Mouse (Mus musculus) embryonic facial prominence, embryonic 11.5 days (tissue): ENCODE measurements around the gene Src. TPM values are rescaled to one million over a fixed set of nuclear protein-coding genes. Genes with fewer than 3 reads are reported as not detected.

Experiments used
- ATAC-seq: fragments of 200-750 bp; cut with Nextera tagmentation; replicated peaks from 2 replicates; pipeline ENCODE4 v1.8.0; 2017; ENCODE audit warnings: low read depth; ENCODE audit not compliant: insufficient number of reproducible peaks, low FRiP score, low TSS enrichment
- DNase-seq: peaks from one replicate; pipeline ENCODE4 v3.0.0-alpha.2; 2015; ENCODE audit warnings: low spot score
- H3K27ac ChIP-seq: fragments of 300-500 bp; sonication (generic); replicated peaks from 2 replicates; pipeline ENCODE4 v1.5.1; 2014; ENCODE audit warnings: mild to moderate bottlenecking, low read depth, low read length, control low read depth
- H3K27me3 ChIP-seq: fragments of 300-500 bp; sonication (generic); 2 replicates; pipeline ENCODE4 v1.6.1; 2014; ENCODE audit warnings: mild to moderate bottlenecking, low read length, moderate library complexity, mixed read lengths; ENCODE audit not compliant: control insufficient read depth, insufficient read depth
- H3K36me3 ChIP-seq: fragments of 300-500 bp; sonication (generic); replicated peaks from 2 replicates; pipeline ENCODE4 v1.6.1; 2014; ENCODE audit warnings: low read depth, mild to moderate bottlenecking, low read length, moderate library complexity, mixed read lengths; ENCODE audit not compliant: control insufficient read depth, insufficient read depth
- H3K4me1 ChIP-seq: fragments of 300-500 bp; sonication (generic); 2 replicates; pipeline ENCODE4 v1.6.1; 2014; ENCODE audit warnings: low read length, mixed read lengths; ENCODE audit not compliant: control insufficient read depth, insufficient read depth
- H3K4me2 ChIP-seq: fragments of 300-500 bp; sonication (generic); 2 replicates; pipeline ENCODE4 v1.6.1; 2014; ENCODE audit warnings: low read depth, mild to moderate bottlenecking, control low read depth, low read length, moderate library complexity
- H3K4me3 ChIP-seq: fragments of 300-500 bp; sonication (generic); 2 replicates; pipeline ENCODE4 v1.5.1; 2014; ENCODE audit warnings: low read depth, low read length, control low read depth
- H3K9ac ChIP-seq: fragments of 300-500 bp; sonication (generic); replicated peaks from 2 replicates; pipeline ENCODE4 v1.6.1; 2014; ENCODE audit warnings: mild to moderate bottlenecking, control low read depth, low read length
- H3K9me3 ChIP-seq: fragments of 300-500 bp; sonication (generic); replicated peaks from 2 replicates; pipeline ENCODE4 v1.6.1; 2016; ENCODE audit warnings: mild to moderate bottlenecking, low read length, inconsistent platforms, mixed read lengths; ENCODE audit not compliant: control insufficient read depth
- WGBS: fragments of 180-500 bp; shearing (Covaris S2); extraction: QIAGEN DNeasy Blood & Tissue Kit; methylation state at CpG from one replicate; pipeline ENCODE4 v1.1.7; 2014; 5-methylcytosine and 5-hydroxymethylcytosine counted together
- polyA plus RNA-seq: library from polyadenylated mRNA; unstranded; fragments of >200 nt; fragmentation: Nextera tagmentation; extraction: Ambion mirVana; gene quantifications from 2 replicates; pipeline ENCODE4 v1.2.1, GENCODE M21; 2014

Gene Src
- polyA plus RNA-seq, 1 experiment from 2014 or later: 13.9 TPM

GRCm38 (mm10) chr2:157510031-157510430 is 91.8 kb downstream of the Src start:
- Histone ChIP-seq H3K4me2 (no peak overlapping the region), H3K27me3 (no peaks in the 10 kb centered on the region), H3K9ac (no peak overlapping the region), H3K36me3 (no peaks in the 10 kb centered on the region), H3K4me3 (no peak overlapping the region), H3K4me1 (peaks cover 17% of the 10 kb centered on the region), H3K9me3 (no peaks in the 10 kb centered on the region), H3K27ac (no peak overlapping the region)
- WGBS: 79% methylated on average over 4 of the region's 4 CpGs
- no peak for ATAC-seq
- no peak for DNase-seq

- H3K9ac ChIP-seq: no peak overlapping the region
- H3K27ac ChIP-seq: peak overlapping the region; percentile 85; the same call in 1 of the 2 replicates
- H3K4me3 ChIP-seq: no peak overlapping the region
- no peaks in the 10 kb centered on the region for H3K36me3 ChIP-seq
- DNase-seq: no peak
- ATAC-seq: no peak
- peaks cover 19% of the 10 kb centered on the region for H3K4me1 ChIP-seq
- H3K4me2 ChIP-seq: no peak overlapping the region
- H3K9me3 ChIP-seq: no peaks in the 10 kb centered on the region
- H3K27me3 ChIP-seq: no peaks in the 10 kb centered on the region
- WGBS: 85% methylated on average over 9 of the region's 9 CpGs
Observed at GRCm38 (mm10) chr2:157512859-157513258, 94.6 kb downstream of the Src start.

DNA sequence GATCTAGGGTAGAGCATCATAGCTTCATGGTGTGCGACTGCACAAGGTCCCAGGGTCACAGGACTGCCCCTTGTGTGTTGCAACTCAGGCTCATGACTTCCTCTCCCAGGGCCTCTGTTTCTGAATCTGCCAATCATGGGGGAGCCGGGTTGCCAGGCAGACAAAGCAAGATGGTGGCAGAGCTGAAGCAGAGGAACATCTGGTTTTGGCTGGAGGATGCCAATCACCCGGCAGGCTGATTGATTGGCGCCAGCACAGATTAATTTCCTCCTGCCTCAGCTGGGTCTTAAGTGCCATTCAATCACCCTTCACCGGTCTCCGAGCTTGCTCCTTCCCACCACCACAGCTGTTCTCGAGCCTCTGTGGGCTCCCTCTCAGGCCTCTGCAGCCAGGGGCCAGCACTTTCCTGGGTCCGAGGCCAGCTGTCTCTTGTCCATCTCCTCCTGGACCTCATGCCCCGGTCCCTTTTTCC is 95.5 kb downstream of the Src start:
- Histone ChIP-seq H3K27me3 (no peaks in the 10 kb centered on the region), H3K9me3 (no peaks in the 10 kb centered on the region), H3K4me1 (peaks cover 19% of the 10 kb centered on the region), H3K36me3 (no peaks in the 10 kb centered on the region), H3K27ac (peak overlapping the region; percentile 85), H3K9ac (peak overlapping the region; percentile 26; the same call in 1 of the 2 replicates), H3K4me2 (no peak overlapping the region), H3K4me3 (no peak overlapping the region)
- ATAC-seq (peak; percentile 41), DNase-seq (peak; percentile 76)
- 8% methylated on average over 9 of the region's 9 CpGs for WGBS

DNA sequence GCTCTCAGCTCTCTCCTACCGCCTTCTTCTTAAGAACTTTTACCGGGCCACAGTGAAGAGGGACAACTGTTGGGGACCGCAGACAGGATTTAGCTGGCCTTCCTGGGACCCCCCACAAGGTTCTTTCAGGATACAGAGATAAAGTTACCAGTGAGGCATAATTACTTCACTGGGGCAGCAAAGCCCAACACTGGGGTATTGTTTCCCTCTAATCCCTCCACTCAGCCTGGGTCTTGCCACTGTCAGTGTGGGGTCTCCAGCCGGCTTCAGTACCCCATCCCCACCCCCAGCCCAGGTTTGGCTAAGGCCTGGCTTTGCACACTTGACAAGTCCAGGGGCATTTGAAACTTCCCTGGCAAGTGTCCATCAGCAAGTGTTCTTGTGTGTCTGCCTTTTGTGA is 96.1 kb downstream of the Src start:
- WGBS: 1% methylated on average over 4 of the region's 4 CpGs
- no peaks in the 10 kb centered on the region for H3K9me3 ChIP-seq
- no peaks in the 10 kb centered on the region for H3K27me3 ChIP-seq
- DNase-seq: peak; percentile 65
- ATAC-seq: peak; percentile 63
- H3K4me2 ChIP-seq: no peak overlapping the region
- H3K36me3 ChIP-seq: no peaks in the 10 kb centered on the region
- peaks cover 19% of the 10 kb centered on the region for H3K4me1 ChIP-seq
- no peak overlapping the region for H3K4me3 ChIP-seq
- H3K9ac ChIP-seq: no peak overlapping the region; the same call in 1 of the 2 replicates
- peak overlapping the region; percentile 85 for H3K27ac ChIP-seq

DNA sequence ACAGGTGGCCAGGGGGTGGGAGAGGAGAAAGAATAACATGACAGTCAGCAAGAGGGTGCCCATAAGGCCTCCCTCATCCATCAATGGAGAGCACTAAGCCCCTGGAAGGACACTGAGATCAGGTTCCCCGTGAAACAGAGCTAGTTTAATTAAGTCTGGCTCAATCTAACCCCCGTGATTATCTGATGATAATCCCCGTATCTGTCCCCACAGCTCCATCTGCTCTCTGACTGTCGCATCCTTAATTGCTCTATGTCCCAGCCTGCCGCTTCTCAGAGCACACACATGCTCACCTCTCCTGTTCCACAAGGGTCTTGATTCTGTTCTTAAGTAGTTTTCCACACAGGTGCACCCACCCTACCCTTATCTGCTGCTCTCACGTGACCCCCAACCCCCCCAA is 99.3 kb downstream of the Src start:
- 62% methylated on average over 6 of the region's 6 CpGs for WGBS
- H3K4me1 ChIP-seq: peaks cover 16% of the 10 kb centered on the region
- H3K4me2 ChIP-seq: no peak overlapping the region
- DNase-seq (no peak), ATAC-seq (no peak)
- H3K9me3 ChIP-seq: no peaks in the 10 kb centered on the region
- H3K9ac ChIP-seq: no peak overlapping the region
- H3K27ac ChIP-seq: no peak overlapping the region
- H3K36me3 ChIP-seq: no peaks in the 10 kb centered on the region
- no peaks in the 10 kb centered on the region for H3K27me3 ChIP-seq
- no peak overlapping the region for H3K4me3 ChIP-seq

- Histone ChIP-seq H3K4me1 (peaks cover 15% of the 10 kb centered on the region), H3K36me3 (no peaks in the 10 kb centered on the region), H3K9me3 (no peaks in the 10 kb centered on the region), H3K4me2 (no peak overlapping the region), H3K27ac (no peak overlapping the region; the same call in 1 of the 2 replicates), H3K4me3 (no peak overlapping the region), H3K9ac (no peak overlapping the region), H3K27me3 (no peaks in the 10 kb centered on the region)
- ATAC-seq (no peak), DNase-seq (no peak)
- 32% methylated on average over 7 of the region's 7 CpGs for WGBS
Observed at GRCm38 (mm10) chr2:157518451-157518850, 100.2 kb downstream of the Src start.

DNA sequence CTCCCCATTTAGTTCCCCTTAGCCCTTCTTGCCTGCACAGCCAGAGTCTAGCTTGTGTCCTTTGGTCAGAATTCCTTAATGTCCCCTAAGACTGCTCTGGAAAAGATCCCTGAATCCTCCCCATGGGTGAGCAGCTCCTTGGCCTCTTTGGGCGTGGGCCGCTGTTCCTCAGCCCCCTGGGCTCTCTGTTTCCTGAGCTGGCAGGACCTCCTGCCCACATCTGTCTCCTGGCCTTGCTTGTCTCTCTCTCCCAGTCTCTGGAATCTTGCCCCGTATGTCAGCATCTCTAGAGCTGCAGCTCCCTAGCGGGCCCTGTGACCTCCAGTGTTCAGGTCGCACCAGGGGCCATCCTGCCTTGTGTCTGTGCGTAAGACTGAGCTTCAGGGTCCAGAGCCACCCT is 101.2 kb downstream of the Src start:
- no peaks in the 10 kb centered on the region for H3K36me3 ChIP-seq
- no peak for ATAC-seq
- no peak overlapping the region for H3K4me3 ChIP-seq
- no peak for DNase-seq
- H3K9ac ChIP-seq: no peak overlapping the region
- H3K27ac ChIP-seq: no peak overlapping the region
- H3K4me2 ChIP-seq: no peak overlapping the region
- WGBS: 51% methylated on average over 6 of the region's 6 CpGs
- H3K27me3 ChIP-seq: no peaks in the 10 kb centered on the region
- H3K9me3 ChIP-seq: no peaks in the 10 kb centered on the region
- peaks cover 5% of the 10 kb centered on the region for H3K4me1 ChIP-seq

DNA sequence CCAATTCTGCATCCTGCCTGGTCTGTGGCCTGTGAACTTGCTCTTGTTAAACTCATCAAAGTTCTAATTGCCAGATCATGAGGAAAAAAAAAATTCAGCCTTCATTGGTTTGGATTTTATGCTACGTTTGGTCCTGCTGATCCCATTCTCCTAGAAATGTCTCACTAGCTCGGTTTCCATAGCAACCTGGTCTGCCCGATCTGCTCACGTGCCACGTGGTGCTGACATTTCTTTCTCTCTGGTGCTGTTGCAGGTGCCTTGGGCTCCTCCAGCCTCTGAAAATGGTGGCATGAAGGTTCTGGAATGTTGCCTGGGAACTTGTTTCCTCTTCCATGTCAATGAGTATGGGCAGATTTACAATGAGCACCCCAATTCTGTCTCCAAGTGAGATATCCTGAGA is 102.3 kb downstream of the Src start:
- 38% methylated on average over 5 of the region's 5 CpGs for WGBS
- Histone ChIP-seq H3K36me3 (no peaks in the 10 kb centered on the region), H3K9me3 (no peaks in the 10 kb centered on the region), H3K27ac (no peak overlapping the region), H3K4me1 (peaks cover 2% of the 10 kb centered on the region; the same call in 1 of the 2 replicates), H3K27me3 (no peaks in the 10 kb centered on the region), H3K4me2 (no peak overlapping the region), H3K9ac (no peak overlapping the region), H3K4me3 (no peak overlapping the region)
- no peak for ATAC-seq
- no peak for DNase-seq
